Mouse (Mus musculus): ENCODE data around the gene Ifnlr1.
A peak's percentile ranks its signal among the peaks of the same experiment; 100 is the strongest.
"Not testable (repeated sequence)": the region's sequence is repeated elsewhere in the genome, so short reads cannot be mapped to it uniquely, and the experiment has no call there.

Ifnlr1 gene

GRCm38 (mm10) chr4:135685906-135686567, at the start of gene Ifnlr1:
Gene Ifnlr1 (plus strand): TSS chr4:135686287.
- DNase-seq: no peak

GRCm38 (mm10) chr4:135641302-135642079, 44.6 kb upstream of the Ifnlr1 start:
- DNase-seq: not testable (repeated sequence)

GRCm38 (mm10) chr4:135645022-135645637, 41.0 kb upstream of the Ifnlr1 start:
- DNase-seq: no peak

GRCm38 (mm10) chr4:135652966-135653607, 33.0 kb upstream of the Ifnlr1 start:
- no peak for DNase-seq

- DNase-seq: no peak
Observed at GRCm38 (mm10) chr4:135653956-135654355, 32.1 kb upstream of the Ifnlr1 start.

GRCm38 (mm10) chr4:135655499-135655898, 30.6 kb upstream of the Ifnlr1 start:
- no peak for DNase-seq

GRCm38 (mm10) chr4:135656094-135656589, 29.9 kb upstream of the Ifnlr1 start:
- DNase-seq: no peak

- DNase-seq: no peak
Observed at GRCm38 (mm10) chr4:135658484-135658883, 27.6 kb upstream of the Ifnlr1 start.

GRCm38 (mm10) chr4:135658899-135659298, 27.2 kb upstream of the Ifnlr1 start:
- no peak for DNase-seq

GRCm38 (mm10) chr4:135661082-135661809, 24.8 kb upstream of the Ifnlr1 start:
- DNase-seq: peak; percentile 37

- DNase-seq: peak; percentile 47
Observed at GRCm38 (mm10) chr4:135661994-135662393, 24.1 kb upstream of the Ifnlr1 start.

GRCm38 (mm10) chr4:135664656-135665055, 21.4 kb upstream of the Ifnlr1 start:
- DNase-seq: peak; percentile 68

- peak; percentile 66 for DNase-seq
Observed at GRCm38 (mm10) chr4:135666192-135666975, 19.7 kb upstream of the Ifnlr1 start.

- DNase-seq: peak; percentile 28
Observed at GRCm38 (mm10) chr4:135667266-135667844, 18.7 kb upstream of the Ifnlr1 start.

- no peak for DNase-seq
Observed at GRCm38 (mm10) chr4:135673507-135673906, 12.6 kb upstream of the Ifnlr1 start.

- DNase-seq: no peak
Observed at GRCm38 (mm10) chr4:135674993-135675392, 11.1 kb upstream of the Ifnlr1 start.

GRCm38 (mm10) chr4:135676476-135676875, 9.6 kb upstream of the Ifnlr1 start:
- DNase-seq: no peak

GRCm38 (mm10) chr4:135679316-135679715, 6.8 kb upstream of the Ifnlr1 start:
- no peak for DNase-seq

- DNase-seq: no peak
Observed at GRCm38 (mm10) chr4:135681789-135682188, 4.3 kb upstream of the Ifnlr1 start.

GRCm38 (mm10) chr4:135683553-135683952, 2.5 kb upstream of the Ifnlr1 start:
- no peak for DNase-seq

- no peak for DNase-seq
Observed at GRCm38 (mm10) chr4:135684731-135685130, 1.4 kb upstream of the Ifnlr1 start.
